Mouse (Mus musculus) C3H10T1/2 (cell line): ENCODE measurements around the gene Dnajc27. TPM values are rescaled to one million over a fixed set of nuclear protein-coding genes. Genes with fewer than 3 reads are reported as not detected.

Experiments
- polyA plus RNA-seq, 2 experiments: library from polyadenylated mRNA; unstranded; fragments of >200 nt; fragmentation: generic; extraction: Trizol; gene quantifications; one replicate each; pipeline ENCODE4 v1.2.1; 2012; ENCODE audit warnings: missing spikeins in 2 of 2

The Dnajc27 gene
- 1 to 10 TPM in 1 of 2 experiments, under 1 TPM in 1; 0.33 to 2.7 TPM for polyA plus RNA-seq

GRCm38 (mm10) chr12:4082132-4083001 lies at the start of gene Dnajc27:
Gene Dnajc27, plus strand, starts transcription at chr12:4082583.

DNA sequence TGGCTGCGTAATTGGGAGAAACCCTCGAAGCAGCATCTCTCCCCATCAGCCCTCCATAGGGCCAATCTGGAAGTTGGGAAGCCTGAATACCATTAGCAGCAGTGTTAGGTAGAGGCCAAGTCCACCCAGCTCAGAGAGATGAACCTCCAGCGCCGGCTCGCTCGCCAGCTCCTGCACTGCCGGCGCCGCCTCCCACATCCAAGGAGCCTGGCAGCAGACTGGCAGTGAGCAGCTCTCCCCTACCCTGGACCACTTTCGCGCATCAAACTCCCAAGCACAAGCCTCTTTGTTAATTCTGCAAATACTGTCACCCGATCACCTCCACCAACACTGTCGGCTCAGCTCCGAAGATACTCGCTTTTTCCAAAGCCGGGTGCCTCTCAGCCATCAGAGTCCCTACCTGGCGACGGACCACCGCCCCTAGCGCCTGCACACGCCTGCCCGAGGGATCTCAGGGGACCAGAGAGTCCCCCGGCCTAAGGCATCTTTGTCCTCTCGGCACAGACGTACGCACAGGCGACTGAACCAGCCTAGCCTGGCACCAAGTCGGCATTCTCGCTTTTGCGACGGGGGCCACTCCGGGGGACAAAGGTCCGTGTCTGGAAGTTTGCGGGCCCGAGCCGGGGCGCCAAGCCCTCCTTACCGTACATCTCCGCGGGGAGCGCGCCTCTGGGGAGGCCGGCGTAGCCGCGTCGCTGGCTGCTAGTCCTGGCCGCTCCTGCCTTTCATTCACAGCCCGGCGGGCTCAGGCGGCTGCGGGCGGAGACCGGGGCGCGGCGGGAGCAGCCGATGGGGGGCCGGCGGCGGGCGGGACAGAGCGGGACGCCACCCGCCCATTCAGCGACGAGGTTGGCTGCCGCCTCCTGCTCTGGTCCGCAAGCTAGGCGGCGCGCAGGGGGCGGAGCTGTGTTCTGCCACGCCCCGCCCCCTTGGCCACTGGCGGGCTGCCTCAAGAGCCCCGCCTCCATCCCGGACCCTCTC lies 44.0 kb upstream of the Dnajc27 start, which contains the start of gene Efr3b:
Gene Efr3b, minus strand, starts transcription at position 855 of the 981 bp plus-strand sequence.

DNA sequence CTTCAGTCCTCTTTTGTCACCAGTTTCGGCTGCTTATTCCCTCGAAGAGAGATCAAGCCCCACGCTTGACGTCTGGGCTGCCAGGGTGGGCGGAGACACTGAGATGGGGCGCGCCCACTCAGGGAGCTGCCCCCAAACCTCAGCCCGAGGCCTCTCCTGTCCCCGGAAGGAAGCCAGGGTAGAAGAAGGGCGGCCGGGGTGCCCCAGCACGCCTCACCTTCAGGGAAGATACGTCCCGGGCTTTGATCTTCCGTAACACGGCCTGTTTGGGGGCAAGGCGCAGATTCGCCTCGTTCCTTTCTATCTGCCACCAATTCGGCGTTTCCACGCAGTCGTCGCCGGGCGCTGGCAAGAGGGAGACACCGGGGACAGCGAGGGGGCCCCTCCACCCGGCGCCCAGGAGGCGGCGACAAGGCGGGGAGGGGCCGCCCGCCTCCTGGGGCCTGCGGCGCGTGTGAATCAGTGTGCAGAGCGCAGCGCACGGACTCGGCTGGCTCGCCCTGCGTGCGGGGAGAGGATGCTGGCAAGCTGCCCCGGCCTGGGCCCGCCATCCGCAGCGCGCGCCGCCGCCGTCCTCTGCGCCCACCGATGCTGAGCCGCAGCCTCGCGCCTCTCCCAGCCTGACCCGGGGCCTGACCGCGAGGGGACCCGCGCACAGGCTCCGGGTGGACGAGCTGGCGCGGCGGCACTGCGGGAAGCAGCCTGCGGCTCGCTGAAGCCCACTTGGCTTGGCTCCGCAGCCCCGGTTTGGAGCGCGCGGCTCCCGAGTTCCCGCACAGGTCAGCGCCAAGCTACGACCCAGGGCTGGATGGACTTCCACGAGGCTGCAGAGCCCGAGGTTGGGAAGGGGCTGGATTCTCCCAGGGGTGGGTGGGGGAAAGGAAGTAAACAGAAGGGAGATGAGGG lies 50.8 kb downstream of the Dnajc27 start, which contains the start of gene Adcy3:
Gene Adcy3, plus strand, starts transcription at position 163 of the 906 bp plus-strand sequence.

Other genes starting within 250 kb of the Dnajc27 start
- gene Pomc, start 127.6 kb upstream of the Dnajc27 start, polyA plus RNA-seq, result not detected
- under 1 TPM; 0.04 to 0.05 TPM for gene Efr3b, start 43.7 kb upstream of the Dnajc27 start, polyA plus RNA-seq
- gene Adcy3, start 50.5 kb downstream of the Dnajc27 start, polyA plus RNA-seq, result 1 to 10 TPM in 1 of 2 experiments, under 1 TPM in 1; 0.09 to 2.2 TPM
- gene Ptrhd1, start 151.4 kb downstream of the Dnajc27 start, polyA plus RNA-seq, result 1 to 10 TPM; 5.3 to 5.5 TPM
- gene Cenpo, start 151.7 kb downstream of the Dnajc27 start, polyA plus RNA-seq, result 1 to 10 TPM; 4.4 to 8.5 TPM